Mouse (Mus musculus): ENCODE data around the gene Hjurp. TPM values are rescaled to one million over a fixed set of nuclear protein-coding genes. Genes with fewer than 3 reads are reported as not detected.

Hjurp gene
- polyA plus RNA-seq, 1 experiment from 2014 or later = 169 TPM

DNA sequence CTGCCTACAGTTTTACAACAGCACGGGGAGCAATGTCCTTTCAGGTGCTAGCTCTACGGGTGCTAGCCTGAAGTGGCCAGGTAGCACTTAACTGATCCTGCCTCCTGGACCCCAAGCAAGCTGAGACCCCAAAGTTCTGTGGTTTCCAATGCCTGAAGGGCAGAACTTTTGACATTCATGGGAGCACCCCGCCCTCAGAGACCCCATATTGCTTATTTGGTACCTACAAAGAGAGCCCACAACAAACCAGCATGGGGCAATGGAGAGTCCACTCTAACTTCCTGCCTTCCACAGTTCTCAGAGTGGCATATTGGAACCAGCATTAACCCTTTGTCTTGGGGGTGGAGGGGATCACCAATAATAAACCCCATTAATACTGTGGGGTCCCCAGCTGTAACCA, 4.1 kb downstream of the Hjurp start:
- Histone ChIP-seq H3K9me3 (peaks cover 43% of the 10 kb centered on the region), H3K27ac (no peak overlapping the region), H3K4me3 (no peak overlapping the region), H3K27me3 (ENCODE audit: insufficient read depth, poor library complexity, severe bottlenecking) (no peaks in the 10 kb centered on the region), H3K36me3 (peaks cover 74% of the 10 kb centered on the region), H3K4me1 (replicated peaks) (peaks cover 19% of the 10 kb centered on the region)
- no peak for DNase-seq (ENCODE audit: low spot score)
- WGBS = 96% methylated on average over 3 of the region's 3 CpGs

DNA sequence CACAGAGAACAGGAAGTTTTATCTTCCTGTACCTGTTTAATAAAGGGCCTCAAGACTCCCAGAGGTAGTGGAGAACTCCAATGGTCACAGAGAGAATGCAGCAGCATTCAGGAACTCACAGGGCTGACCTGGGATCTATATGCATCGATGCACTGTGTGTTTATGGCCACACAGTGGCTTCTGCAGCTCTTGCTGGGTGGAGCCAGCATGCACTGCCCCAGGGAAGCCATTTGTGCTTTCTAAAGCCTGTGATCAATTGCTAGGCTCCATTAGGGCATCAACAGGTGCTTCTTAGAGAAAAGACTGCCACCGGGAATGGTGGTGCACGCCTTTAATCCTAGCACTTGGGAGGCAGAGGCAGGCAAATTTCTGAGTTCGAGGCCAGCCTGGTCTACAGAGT, 4.6 kb downstream of the Hjurp start:
- Histone ChIP-seq H3K27me3 (ENCODE audit: insufficient read depth, poor library complexity, severe bottlenecking) (no peaks in the 10 kb centered on the region), H3K4me3 (no peak overlapping the region), H3K27ac (no peak overlapping the region), H3K9me3 (peaks cover 43% of the 10 kb centered on the region), H3K36me3 (peaks cover 78% of the 10 kb centered on the region), H3K4me1 (replicated peaks) (peaks cover 19% of the 10 kb centered on the region)
- DNase-seq (ENCODE audit: low spot score) = no peak
- 69% methylated on average over 4 of the region's 4 CpGs for WGBS

DNA sequence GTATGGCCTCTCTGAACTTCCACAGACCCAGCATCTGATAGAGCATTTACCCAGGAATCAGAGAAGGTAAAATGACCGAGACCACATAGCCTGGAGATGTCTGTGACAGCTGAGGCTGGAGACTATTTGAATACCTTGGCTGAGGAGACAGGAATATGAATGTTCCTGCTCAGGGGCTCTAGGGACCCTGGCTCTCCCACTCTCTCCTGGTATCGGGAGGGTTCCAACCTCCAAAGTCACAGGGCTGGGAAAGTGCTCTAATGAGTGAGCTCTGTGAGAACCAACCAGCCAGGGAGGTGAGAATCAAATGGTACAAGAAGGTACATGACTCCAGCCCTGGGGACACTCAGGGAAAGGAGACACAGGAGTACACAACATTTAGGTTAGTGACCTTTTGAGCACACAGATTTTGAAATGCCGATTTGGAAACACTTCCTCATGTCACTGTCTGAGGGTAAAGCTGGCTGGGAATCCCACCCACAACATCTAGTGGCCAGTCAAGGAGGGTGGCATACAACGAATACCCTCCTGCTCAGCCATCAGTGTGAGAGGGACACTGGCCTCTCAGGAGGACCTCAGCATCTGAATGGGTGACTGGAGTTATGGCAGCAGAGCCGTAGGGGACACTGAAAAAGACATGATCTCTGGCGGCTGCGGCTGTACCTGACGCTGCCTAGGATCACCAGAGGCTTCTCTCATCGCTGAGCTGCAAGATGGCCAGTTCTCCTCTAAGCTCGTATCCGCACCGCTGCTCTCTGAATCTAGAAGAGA, 7.7 kb downstream of the Hjurp start:
- WGBS = 90% methylated on average over 12 of the region's 12 CpGs
- Histone ChIP-seq H3K4me1 (replicated peaks) (no peaks in the 10 kb centered on the region), H3K27ac (no peak overlapping the region), H3K36me3 (peaks cover 96% of the 10 kb centered on the region), H3K4me3 (no peak overlapping the region), H3K27me3 (ENCODE audit: insufficient read depth, poor library complexity, severe bottlenecking) (no peaks in the 10 kb centered on the region), H3K9me3 (peaks cover 63% of the 10 kb centered on the region)
- DNase-seq (ENCODE audit: low spot score) = no peak

DNA sequence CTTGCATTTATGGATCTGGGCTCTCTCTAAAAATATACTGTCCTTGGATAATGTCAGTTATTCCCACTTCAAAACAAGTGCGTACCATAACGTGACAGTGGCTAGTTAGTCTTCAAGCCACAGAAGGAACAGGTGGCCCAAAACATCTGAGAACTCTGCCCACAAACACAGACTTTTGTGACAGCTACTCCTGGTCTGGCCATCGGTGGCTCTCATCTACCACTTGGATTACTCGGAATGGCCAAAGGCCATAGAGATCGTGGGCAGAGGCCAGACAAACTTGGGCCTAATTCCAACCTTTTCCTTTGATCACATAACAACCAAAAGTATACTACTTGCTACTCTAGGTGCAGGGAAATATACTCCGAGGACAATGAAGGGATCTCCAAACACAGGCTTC, 9.4 kb downstream of the Hjurp start:
- Histone ChIP-seq H3K27ac (no peak overlapping the region), H3K9me3 (peaks cover 73% of the 10 kb centered on the region), H3K4me1 (replicated peaks) (no peaks in the 10 kb centered on the region), H3K4me3 (no peak overlapping the region), H3K36me3 (peaks cover 96% of the 10 kb centered on the region), H3K27me3 (ENCODE audit: insufficient read depth, poor library complexity, severe bottlenecking) (no peaks in the 10 kb centered on the region)
- WGBS = 86% methylated on average over 6 of the region's 6 CpGs
- no peak for DNase-seq (ENCODE audit: low spot score)

DNA sequence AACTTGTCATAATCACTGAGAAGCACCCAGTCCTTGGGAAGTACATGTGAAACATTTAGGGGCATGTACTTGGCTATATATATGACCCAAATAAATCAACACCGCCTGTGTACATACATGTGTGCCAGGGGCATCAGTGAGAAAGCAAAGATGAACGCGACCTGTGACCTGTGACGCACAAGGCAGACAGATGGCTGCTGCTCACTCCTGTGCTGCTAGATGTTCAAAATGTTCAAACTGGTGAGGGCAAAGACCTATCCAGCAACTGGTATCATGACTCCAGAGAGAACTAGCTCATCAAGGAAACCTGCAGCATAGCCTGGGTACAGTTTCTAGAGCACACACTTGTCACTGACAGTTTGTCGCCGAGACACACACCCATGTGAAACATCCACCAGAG, 9.9 kb downstream of the Hjurp start:
- Histone ChIP-seq H3K27me3 (ENCODE audit: insufficient read depth, poor library complexity, severe bottlenecking) (no peaks in the 10 kb centered on the region), H3K36me3 (peaks cover 96% of the 10 kb centered on the region), H3K4me1 (replicated peaks) (no peaks in the 10 kb centered on the region), H3K4me3 (no peak overlapping the region), H3K27ac (no peak overlapping the region), H3K9me3 (peaks cover 79% of the 10 kb centered on the region)
- 94% methylated on average over 6 of the region's 6 CpGs for WGBS
- no peak for DNase-seq (ENCODE audit: low spot score)

DNA sequence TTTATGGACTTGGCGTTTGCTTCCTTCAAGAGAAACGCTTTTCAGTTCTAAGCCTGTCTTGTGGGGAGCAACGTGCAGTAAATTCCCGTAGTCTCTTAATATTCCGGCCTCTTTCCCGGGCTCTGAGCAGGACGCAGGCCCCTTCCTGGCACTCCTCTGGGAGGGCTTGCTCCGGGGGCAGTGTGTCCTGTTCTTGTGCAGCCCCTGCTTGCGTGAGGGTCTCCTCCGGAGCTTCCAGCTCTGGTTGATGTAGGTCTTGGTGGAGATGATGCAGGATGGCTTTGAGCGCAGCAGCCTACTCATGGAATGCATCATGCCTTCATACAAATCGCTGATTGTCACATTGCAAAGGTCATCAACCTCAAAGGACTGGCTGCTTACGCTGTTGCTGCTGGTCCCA, 11.3 kb downstream of the Hjurp start:
- H3K9me3 ChIP-seq = peaks cover 85% of the 10 kb centered on the region
- 90% methylated on average over 13 of the region's 13 CpGs for WGBS
- peaks cover 96% of the 10 kb centered on the region for H3K36me3 ChIP-seq
- no peaks in the 10 kb centered on the region for H3K4me1 ChIP-seq (replicated peaks)
- no peak overlapping the region for H3K4me3 ChIP-seq
- no peak overlapping the region for H3K27ac ChIP-seq
- H3K27me3 ChIP-seq (ENCODE audit: insufficient read depth, poor library complexity, severe bottlenecking) = no peaks in the 10 kb centered on the region
- DNase-seq (ENCODE audit: low spot score) = no peak

DNA sequence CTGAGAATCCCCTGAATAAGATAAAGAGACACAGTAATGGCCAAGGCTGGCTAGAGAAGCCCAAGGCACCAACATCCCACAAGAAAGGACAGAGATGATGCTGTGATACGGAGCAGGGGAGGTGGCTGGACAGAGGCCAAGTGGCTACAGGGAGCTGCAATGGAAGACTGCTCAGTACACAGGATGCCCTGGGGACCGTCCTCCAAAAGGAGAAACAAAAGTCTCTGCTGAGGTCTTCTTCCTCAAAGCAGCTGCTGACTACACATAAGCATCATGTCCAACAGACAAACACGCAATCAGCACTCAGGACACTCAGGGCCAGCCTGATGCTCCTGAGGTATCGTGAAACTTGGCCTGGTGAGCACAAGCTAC, 12.6 kb downstream of the Hjurp start:
- Histone ChIP-seq H3K9me3 (peaks cover 96% of the 10 kb centered on the region), H3K4me3 (no peak overlapping the region), H3K27ac (no peak overlapping the region), H3K27me3 (ENCODE audit: insufficient read depth, poor library complexity, severe bottlenecking) (no peaks in the 10 kb centered on the region), H3K36me3 (peaks cover 100% of the 10 kb centered on the region), H3K4me1 (replicated peaks) (no peaks in the 10 kb centered on the region)
- WGBS = 79% methylated on average over 4 of the region's 4 CpGs
- no peak for DNase-seq (ENCODE audit: low spot score)

DNA sequence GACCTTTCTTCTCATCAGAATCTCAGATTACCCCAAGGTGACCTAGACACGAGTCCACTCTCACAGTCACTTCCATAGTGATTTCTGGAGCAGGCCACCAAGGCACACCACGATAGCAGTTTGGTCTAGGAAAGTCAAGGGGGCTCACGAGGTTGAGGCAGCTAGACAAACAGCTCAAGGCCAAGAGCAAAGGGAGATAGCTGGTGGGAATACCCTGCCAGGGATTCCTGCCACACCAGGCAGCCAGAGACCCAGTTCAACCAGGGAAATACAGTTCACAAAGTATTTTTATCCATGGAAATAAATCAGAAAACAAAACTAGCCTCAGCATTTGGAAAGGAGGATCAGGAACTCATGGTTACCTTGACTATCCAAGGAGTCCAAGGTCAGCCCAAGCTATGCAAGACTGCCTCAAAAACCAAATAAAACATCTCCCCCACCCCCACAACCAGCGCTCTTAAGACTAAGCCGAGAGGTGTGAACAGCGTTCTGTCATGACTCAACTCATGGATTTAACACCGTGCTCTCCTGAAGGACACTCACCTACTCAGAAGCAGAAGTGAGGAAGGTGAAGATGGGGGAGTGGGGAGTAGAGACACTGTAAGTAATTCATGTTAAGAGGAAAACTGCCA, 13.1 kb downstream of the Hjurp start:
- Histone ChIP-seq H3K36me3 (peaks cover 100% of the 10 kb centered on the region), H3K9me3 (peaks cover 96% of the 10 kb centered on the region), H3K27ac (no peak overlapping the region), H3K4me3 (no peak overlapping the region), H3K27me3 (ENCODE audit: insufficient read depth, poor library complexity, severe bottlenecking) (no peaks in the 10 kb centered on the region), H3K4me1 (replicated peaks) (no peaks in the 10 kb centered on the region)
- DNase-seq (ENCODE audit: low spot score) = no peak
- 90% methylated on average over 7 of the region's 7 CpGs for WGBS

DNA sequence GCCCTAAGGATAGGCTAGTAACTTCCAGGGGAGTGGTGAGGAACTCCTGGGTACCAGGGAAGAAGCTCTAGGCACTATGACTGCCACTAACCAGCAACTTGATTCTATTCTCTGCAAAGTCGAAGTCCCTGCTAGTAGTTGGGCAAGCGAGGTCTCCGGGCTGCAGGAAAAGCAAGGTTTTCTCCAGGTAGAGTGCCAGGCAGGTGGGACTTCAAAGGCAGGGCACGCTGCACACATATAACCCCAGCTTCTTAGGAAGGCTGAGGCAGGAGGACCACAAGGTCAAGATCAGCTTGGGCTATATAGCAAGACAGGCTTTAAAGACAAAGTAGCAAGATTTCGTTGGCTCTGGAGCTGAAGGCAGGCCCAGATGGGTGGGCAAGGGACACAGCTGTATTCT, 13.7 kb downstream of the Hjurp start:
- 91% methylated on average over 5 of the region's 5 CpGs for WGBS
- peaks cover 97% of the 10 kb centered on the region for H3K36me3 ChIP-seq
- DNase-seq (ENCODE audit: low spot score) = no peak

DNA sequence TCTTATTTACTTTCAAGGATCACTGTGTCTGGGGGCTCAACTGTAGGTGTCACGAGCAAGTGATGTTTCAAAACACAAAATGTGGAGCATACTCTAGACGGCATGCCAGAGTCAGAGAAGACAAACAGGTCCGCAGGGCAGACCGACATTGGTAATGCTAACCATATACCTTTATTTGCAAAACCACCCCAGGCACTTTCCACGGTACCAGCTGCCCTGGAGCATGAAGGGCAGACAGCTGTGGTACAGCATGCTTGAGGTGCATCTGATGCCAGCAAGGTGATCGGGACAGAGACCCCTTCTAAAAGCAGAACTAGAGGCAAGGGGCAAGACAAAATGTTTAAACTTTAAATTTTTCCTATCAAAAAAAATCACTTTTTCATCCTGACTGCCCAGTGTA, 14.5 kb downstream of the Hjurp start:
- no peak for DNase-seq (ENCODE audit: low spot score)
- no peak overlapping the region for H3K27ac ChIP-seq
- WGBS = 75% methylated on average over 6 of the region's 6 CpGs
- no peaks in the 10 kb centered on the region for H3K4me1 ChIP-seq (replicated peaks)
- H3K36me3 ChIP-seq = peaks cover 89% of the 10 kb centered on the region
- H3K9me3 ChIP-seq = peaks cover 98% of the 10 kb centered on the region
- no peaks in the 10 kb centered on the region for H3K27me3 ChIP-seq (ENCODE audit: insufficient read depth, poor library complexity, severe bottlenecking)
- H3K4me3 ChIP-seq = no peak overlapping the region

More for the DNA sequence above, 13.7 kb downstream of the Hjurp start:
- Histone ChIP-seq H3K4me1 (replicated peaks) (no peaks in the 10 kb centered on the region), H3K9me3 (peaks cover 96% of the 10 kb centered on the region), H3K4me3 (no peak overlapping the region), H3K27me3 (ENCODE audit: insufficient read depth, poor library complexity, severe bottlenecking) (no peaks in the 10 kb centered on the region), H3K27ac (no peak overlapping the region)

DNA sequence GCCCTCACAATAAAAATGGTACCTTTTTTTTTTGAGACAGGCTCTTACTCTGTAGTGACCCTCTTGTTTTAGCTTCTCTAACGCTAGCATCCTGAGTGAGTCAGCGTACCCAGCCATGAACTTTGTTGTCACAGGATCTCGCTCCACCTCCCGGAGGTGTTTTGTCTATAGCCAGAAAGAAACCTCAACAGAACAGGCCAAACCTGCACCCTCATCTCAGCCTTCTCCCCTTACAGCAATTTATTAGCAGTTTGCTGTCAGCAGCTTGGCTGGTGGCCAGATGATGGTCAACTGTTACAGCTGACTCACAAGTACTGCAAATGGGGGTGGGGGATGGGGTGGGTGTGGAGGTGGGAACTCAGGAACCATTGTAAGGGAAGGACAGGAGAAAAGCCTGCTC, 15.2 kb downstream of the Hjurp start:
- Histone ChIP-seq H3K27me3 (ENCODE audit: insufficient read depth, poor library complexity, severe bottlenecking) (no peaks in the 10 kb centered on the region), H3K4me3 (no peak overlapping the region), H3K36me3 (peaks cover 82% of the 10 kb centered on the region), H3K9me3 (peaks cover 98% of the 10 kb centered on the region), H3K4me1 (replicated peaks) (no peaks in the 10 kb centered on the region), H3K27ac (no peak overlapping the region)
- DNase-seq (ENCODE audit: low spot score) = no peak
- 91% methylated on average over 4 of the region's 4 CpGs for WGBS

DNA sequence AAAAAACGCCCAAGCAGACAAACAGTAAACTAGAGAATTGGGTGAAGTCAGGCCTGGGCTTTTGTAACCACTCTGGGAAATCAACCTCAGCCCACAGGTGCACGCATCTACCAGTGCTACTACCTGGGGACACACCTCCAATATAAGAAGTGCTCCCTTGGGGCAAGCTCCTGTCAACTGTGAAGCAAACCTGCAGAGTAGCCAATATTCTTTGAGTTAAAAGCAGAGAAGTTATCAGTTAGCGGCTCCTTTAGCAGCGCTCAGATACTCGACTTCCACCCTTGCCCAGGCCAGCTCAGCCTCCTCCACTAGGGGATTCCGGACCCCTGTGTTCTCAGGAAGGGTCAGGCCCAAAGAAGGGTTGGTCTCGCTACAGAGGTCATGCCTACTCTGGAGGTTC, 15.7 kb downstream of the Hjurp start:
- Histone ChIP-seq H3K4me1 (replicated peaks) (no peaks in the 10 kb centered on the region), H3K9me3 (peaks cover 98% of the 10 kb centered on the region), H3K36me3 (peaks cover 76% of the 10 kb centered on the region), H3K4me3 (no peak overlapping the region), H3K27ac (no peak overlapping the region), H3K27me3 (ENCODE audit: insufficient read depth, poor library complexity, severe bottlenecking) (no peaks in the 10 kb centered on the region)
- DNase-seq (ENCODE audit: low spot score) = no peak
- WGBS = 88% methylated on average over 7 of the region's 7 CpGs

DNA sequence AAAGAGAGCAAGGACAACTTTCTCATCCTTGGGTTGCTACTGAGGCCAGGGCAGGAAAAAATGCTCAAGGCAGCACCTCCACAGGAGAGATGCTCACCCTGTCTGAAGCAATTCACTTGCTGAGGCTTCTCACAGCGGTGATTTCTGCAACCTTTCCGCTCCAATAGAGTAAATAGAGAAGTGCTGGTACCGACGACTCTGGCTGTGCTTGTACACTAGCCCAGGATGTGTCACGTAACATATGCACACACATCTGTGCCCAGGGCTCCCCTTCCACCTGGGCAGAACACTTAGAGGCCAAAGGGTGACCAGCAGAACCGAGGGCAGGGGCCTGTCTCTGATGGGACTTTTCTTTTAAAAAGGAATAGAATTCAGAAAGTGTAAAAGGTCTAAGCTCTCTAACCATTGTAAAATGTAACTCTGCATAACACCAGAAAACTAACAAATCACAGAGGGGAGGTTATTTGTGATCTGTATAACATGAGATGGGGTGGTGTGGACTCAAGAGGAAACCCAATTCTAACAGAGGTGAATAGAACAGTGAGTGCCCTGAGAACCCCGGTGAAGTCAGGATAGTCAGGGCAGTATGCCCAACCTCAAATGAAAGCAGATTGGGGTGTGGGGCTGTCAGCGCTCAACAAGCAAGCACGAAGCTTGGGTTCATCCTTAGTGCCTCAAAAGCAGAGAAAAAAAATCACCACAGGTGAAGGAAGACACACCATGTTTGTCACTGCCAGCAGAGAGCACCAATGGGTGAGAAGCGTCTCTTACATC, 16.6 kb downstream of the Hjurp start:
- no peak overlapping the region for H3K27ac ChIP-seq
- peaks cover 67% of the 10 kb centered on the region for H3K36me3 ChIP-seq
- no peak for DNase-seq (ENCODE audit: low spot score)
- peaks cover 98% of the 10 kb centered on the region for H3K9me3 ChIP-seq
- WGBS = 83% methylated on average over 10 of the region's 10 CpGs
- no peak overlapping the region for H3K4me3 ChIP-seq
- H3K4me1 ChIP-seq (replicated peaks) = no peaks in the 10 kb centered on the region
- H3K27me3 ChIP-seq (ENCODE audit: insufficient read depth, poor library complexity, severe bottlenecking) = no peaks in the 10 kb centered on the region

Data from hindbrain, embryonic 10.5 days (tissue).